ENCODE assay signal across 9 mouse cellular contexts in the genomic region with DNA sequence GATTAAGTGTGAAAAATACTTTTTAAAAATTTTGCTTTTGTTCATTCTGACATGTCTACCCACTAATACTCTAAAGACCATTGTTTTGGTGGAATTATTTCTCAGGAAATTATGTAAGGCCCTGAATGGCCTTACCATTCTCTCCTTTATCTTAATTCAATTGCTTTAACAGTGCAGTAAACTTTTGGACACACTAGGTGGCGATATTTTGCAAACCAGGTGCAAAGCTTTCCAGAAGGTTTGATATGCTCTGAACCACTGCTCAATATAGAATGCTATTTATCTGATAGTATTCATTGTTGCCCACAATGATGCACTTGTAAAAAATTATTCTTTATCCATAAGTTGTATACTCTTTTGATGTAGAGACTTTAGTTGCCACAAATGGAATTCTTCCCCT. TPM values are rescaled to one million over a fixed set of nuclear protein-coding genes. Genes with fewer than 3 reads are reported as not detected.
DNase-seq lines count a peak whose midpoint lies in the region; ATAC-seq and TF ChIP-seq lines count a peak whose summit lies in the region.
"Had no signal": no experiment of that assay in that cellular context is flagged by ENCODE, and none has a peak within 500 bp of the region (broad histone marks: within the 10 kb centered on the region; RNA-seq: fewer than 3 reads in every experiment).

No protein-coding gene starts in this region.

- H3K4me1 ChIP-seq in forebrain, postnatal 0 days (ENCODE audit: insufficient read depth): no peaks in the 10 kb centered on the region
- no peaks in the 10 kb centered on the region for H3K4me1 ChIP-seq in forebrain, embryonic 13.5 days
- no peaks in the 10 kb centered on the region for H3K4me1 ChIP-seq in liver, adult 2 months (ENCODE audit: control insufficient read depth, insufficient read depth, low read length)
- no peaks in the 10 kb centered on the region for H3K4me1 ChIP-seq in liver, embryonic 12.5 days
- H3K4me1 ChIP-seq: heart, embryonic 15.5 days had no signal

- H3K4me2 ChIP-seq in forebrain, postnatal 0 days (ENCODE audit: low read depth): no peak overlapping the region
- no peak overlapping the region for H3K4me2 ChIP-seq in forebrain, embryonic 13.5 days
- no peak overlapping the region for H3K4me2 ChIP-seq in liver, embryonic 12.5 days
- H3K4me2 ChIP-seq: heart, embryonic 15.5 days had no signal

- peak; percentile 51 for TF ChIP-seq CTCF in forebrain, postnatal 0 days (IDR thresholded peaks at IDR 0.05; ENCODE audit: low read depth)
- peak; percentile 33; the same call in 1 of the 2 replicates for TF ChIP-seq CTCF in liver, adult 2 months (IDR thresholded peaks at IDR 0.05; ENCODE audit: low read depth, low read length)

- no peaks in the 10 kb centered on the region for H3K79me2 ChIP-seq in liver, adult 2 months (ENCODE audit: control insufficient read depth, insufficient read depth, low read length)

- no peaks in the 10 kb centered on the region for H3K9me3 ChIP-seq in forebrain, postnatal 0 days (ENCODE audit: low read length)
- no peaks in the 10 kb centered on the region for H3K9me3 ChIP-seq in forebrain, embryonic 13.5 days (replicated peaks)
- no peaks in the 10 kb centered on the region for H3K9me3 ChIP-seq in liver, embryonic 12.5 days (replicated peaks)
- H3K9me3 ChIP-seq: heart, embryonic 15.5 days had no signal

- no peaks in the 10 kb centered on the region for H3K36me3 ChIP-seq in forebrain, postnatal 0 days (ENCODE audit: insufficient read depth)
- H3K36me3 ChIP-seq in forebrain, embryonic 13.5 days (ENCODE audit: poor library complexity, severe bottlenecking): no peaks in the 10 kb centered on the region
- no peaks in the 10 kb centered on the region for H3K36me3 ChIP-seq in liver, adult 2 months (ENCODE audit: control insufficient read depth, insufficient read depth, low read length)
- H3K36me3 ChIP-seq in liver, embryonic 12.5 days: no peaks in the 10 kb centered on the region
- H3K36me3 ChIP-seq: heart, embryonic 15.5 days had no signal

- no peak for TF ChIP-seq POLR2A in liver, adult 2 months (IDR thresholded peaks at IDR 0.05; ENCODE audit: extremely low read depth, insufficient read depth, low read length)

- H3K4me3 ChIP-seq in forebrain, postnatal 0 days (ENCODE audit: low read depth, low read length): no peak overlapping the region
- no peak overlapping the region for H3K4me3 ChIP-seq in forebrain, embryonic 13.5 days
- no peak overlapping the region for H3K4me3 ChIP-seq in liver, adult 2 months (ENCODE audit: insufficient read depth, low read depth, low read length)
- H3K4me3 ChIP-seq in liver, embryonic 12.5 days: no peak overlapping the region
- H3K4me3 ChIP-seq: heart, embryonic 15.5 days had no signal

- no peak for ATAC-seq in forebrain, postnatal 0 days
- no peak for ATAC-seq in forebrain, embryonic 13.5 days
- ATAC-seq in liver, embryonic 12.5 days: no peak

- H3K27me3 ChIP-seq in forebrain, postnatal 0 days (ENCODE audit: insufficient read depth, low read length): no peaks in the 10 kb centered on the region
- no peaks in the 10 kb centered on the region for H3K27me3 ChIP-seq in forebrain, embryonic 13.5 days
- no peaks in the 10 kb centered on the region for H3K27me3 ChIP-seq in liver, adult 2 months (ENCODE audit: control insufficient read depth, insufficient read depth, low read length)
- no peaks in the 10 kb centered on the region for H3K27me3 ChIP-seq in liver, embryonic 12.5 days (replicated peaks)
- H3K27me3 ChIP-seq: heart, embryonic 15.5 days had no signal

- WGBS in forebrain, postnatal 0 days: 8% methylated on average over 1 of the region's 1 CpGs
- WGBS in forebrain, embryonic 13.5 days: 0% methylated on average over 1 of the region's 1 CpGs
- WGBS in liver, adult 2 months: 0% methylated on average over 1 of the region's 1 CpGs
- WGBS in liver, embryonic 12.5 days (ENCODE audit: insufficient replicate concordance): 0% methylated on average over 1 of the region's 1 CpGs

- no peak overlapping the region for H3K27ac ChIP-seq in forebrain, postnatal 0 days (ENCODE audit: low read depth, low read length)
- H3K27ac ChIP-seq in forebrain, embryonic 13.5 days: no peak overlapping the region
- H3K27ac ChIP-seq in liver, adult 2 months (replicated peaks; ENCODE audit: insufficient read depth, low read depth, low read length): no peak overlapping the region
- no peak overlapping the region for H3K27ac ChIP-seq in liver, embryonic 12.5 days
- H3K27ac ChIP-seq: heart, embryonic 15.5 days had no signal

- peak; percentile 16 for DNase-seq in forebrain, postnatal 0 days
- peak; percentile 7 for DNase-seq in liver, adult 2 months (ENCODE audit: extremely low read depth, low read depth, low spot score)
- DNase-seq in NIH3T3 (ENCODE audit: low read depth): peak; percentile 40
- peak; percentile 11 for DNase-seq in lung, postnatal 14 days
- DNase-seq in urinary bladder, postnatal 4 days (ENCODE audit: low spot score in 2 of 2): no peak
- no peak for DNase-seq in cerebellum, postnatal 4 days (ENCODE audit: low spot score in 2 of 2)

- no peak overlapping the region for H3K9ac ChIP-seq in forebrain, postnatal 0 days
- H3K9ac ChIP-seq in forebrain, embryonic 13.5 days: no peak overlapping the region
- H3K9ac ChIP-seq in liver, adult 2 months (ENCODE audit: low read depth, low read length): no peak overlapping the region
- H3K9ac ChIP-seq in liver, embryonic 12.5 days: no peak overlapping the region
- H3K9ac ChIP-seq: heart, embryonic 15.5 days had no signal

RNA-seq across cellular contexts. Expression of a gene that starts 59.9 kb away (rescaled TPM):
- total RNA-seq in forebrain, postnatal 0 days (2014; rRNA removed): 3.7 and 5.0 TPM in 2 replicates
- 1.5 and 2.7 TPM in 2 replicates for polyA plus RNA-seq in forebrain, postnatal 0 days (2015; fragmentation: Nextera tagmentation; extraction: Ambion mirVana)
- polyA plus RNA-seq in forebrain, embryonic 13.5 days (2015; fragmentation: Nextera tagmentation; extraction: Ambion mirVana): 2.1 and 2.7 TPM in 2 replicates
- 1.4 and 2.1 TPM in 2 replicates for total RNA-seq in liver, adult 2 months (2014; rRNA removed)
- 0.19 and 0.34 TPM in 2 replicates for polyA plus RNA-seq in liver, adult 2 months (2012; rRNA removed)
- polyA plus RNA-seq in liver, embryonic 12.5 days (2016; fragmentation: Nextera tagmentation; extraction: Ambion mirVana): 0.81 and 0.99 TPM in 2 replicates

Comparison
In these comparisons a context has a peak if more than half of its experiments do, and no peak if none do; other contexts are left out.
1. DNase-seq: peak in forebrain, postnatal 0 days (single experiment), liver, adult 2 months (single experiment), NIH3T3 (single experiment) and lung, postnatal 14 days (single experiment); none in urinary bladder, postnatal 4 days (0 of 2) and cerebellum, postnatal 4 days (0 of 2).